Mouse (Mus musculus) midbrain, embryonic 15.5 days (tissue): ENCODE measurements around the gene Sh3gl2. TPM values are rescaled to one million over a fixed set of nuclear protein-coding genes. Genes with fewer than 3 reads are reported as not detected.

Experiments
- ATAC-seq: fragments of 200-750 bp; cut with Nextera tagmentation; replicated peaks from 2 replicates; pipeline ENCODE4 v1.8.0; 2017; ENCODE audit warnings: moderate TSS enrichment
- H3K27ac ChIP-seq: fragments of 300-500 bp; sonication (generic); 2 replicates; pipeline ENCODE4 v1.5.1; 2015; ENCODE audit warnings: mild to moderate bottlenecking, inconsistent platforms
- H3K27me3 ChIP-seq: fragments of 300-500 bp; sonication (generic); replicated peaks from 2 replicates; pipeline ENCODE4 v1.6.1; 2015; ENCODE audit warnings: inconsistent platforms
- H3K36me3 ChIP-seq: fragments of 300-500 bp; sonication (generic); replicated peaks from 2 replicates; pipeline ENCODE4 v1.6.1; 2015; ENCODE audit warnings: inconsistent platforms
- H3K4me1 ChIP-seq: fragments of 300-500 bp; sonication (generic); 2 replicates; pipeline ENCODE4 v1.6.1; 2015; ENCODE audit warnings: inconsistent platforms
- H3K4me2 ChIP-seq: fragments of 300-500 bp; sonication (generic); 2 replicates; pipeline ENCODE4 v1.6.1; 2015; ENCODE audit warnings: inconsistent platforms, mild to moderate bottlenecking, moderate library complexity
- H3K4me3 ChIP-seq: fragments of 300-500 bp; sonication (generic); 2 replicates; pipeline ENCODE4 v1.5.1; 2015; ENCODE audit warnings: mild to moderate bottlenecking, inconsistent platforms
- H3K9ac ChIP-seq: fragments of 300-500 bp; sonication (generic); 2 replicates; pipeline ENCODE4 v1.6.1; 2015; ENCODE audit warnings: mild to moderate bottlenecking, inconsistent platforms
- H3K9me3 ChIP-seq: fragments of 300-500 bp; sonication (generic); 2 replicates; pipeline ENCODE4 v1.6.1; 2016; ENCODE audit warnings: inconsistent platforms
- WGBS: fragments of 180-500 bp; shearing (Covaris S2); methylation state at CpG from one replicate; pipeline ENCODE4 v1.1.7; 2015; ENCODE audit warnings: mixed read lengths; 5-methylcytosine and 5-hydroxymethylcytosine counted together
- polyA plus RNA-seq: library from polyadenylated mRNA; unstranded; fragments of >200 nt; fragmentation: Nextera tagmentation; extraction: Ambion mirVana; gene quantifications from 2 replicates; pipeline ENCODE4 v1.2.1, GENCODE M21; 2015

The Sh3gl2 gene
- polyA plus RNA-seq, 1 experiment from 2014 or later = 86.1 TPM

GRCm38 (mm10) chr4:85206675-85207400, 1.9 kb downstream of the Sh3gl2 start:
- Histone ChIP-seq H3K9me3 (no peaks in the 10 kb centered on the region), H3K4me3 (no peak overlapping the region), H3K27me3 (peaks cover 11% of the 10 kb centered on the region), H3K4me1 (peaks cover 12% of the 10 kb centered on the region; the same call in 1 of the 2 replicates), H3K27ac (no peak overlapping the region), H3K9ac (no peak overlapping the region), H3K4me2 (0 out of 2 replicates have a peak overlapping the region, but pooled peaks have one; percentile 21), H3K36me3 (no peaks in the 10 kb centered on the region)
- no peak for ATAC-seq
- 58% methylated on average over 3 of the region's 3 CpGs for whole genome bisulfite sequencing

GRCm38 (mm10) chr4:85207515-85207914, 2.6 kb downstream of the Sh3gl2 start:
- no peak for ATAC-seq
- Histone ChIP-seq H3K9me3 (no peaks in the 10 kb centered on the region), H3K4me2 (no peak overlapping the region), H3K27ac (no peak overlapping the region), H3K36me3 (no peaks in the 10 kb centered on the region), H3K4me3 (no peak overlapping the region), H3K4me1 (peaks cover 12% of the 10 kb centered on the region; the same call in 1 of the 2 replicates), H3K27me3 (peaks cover 11% of the 10 kb centered on the region), H3K9ac (no peak overlapping the region)
- WGBS = 93% methylated on average over 9 of the region's 9 CpGs

DNA sequence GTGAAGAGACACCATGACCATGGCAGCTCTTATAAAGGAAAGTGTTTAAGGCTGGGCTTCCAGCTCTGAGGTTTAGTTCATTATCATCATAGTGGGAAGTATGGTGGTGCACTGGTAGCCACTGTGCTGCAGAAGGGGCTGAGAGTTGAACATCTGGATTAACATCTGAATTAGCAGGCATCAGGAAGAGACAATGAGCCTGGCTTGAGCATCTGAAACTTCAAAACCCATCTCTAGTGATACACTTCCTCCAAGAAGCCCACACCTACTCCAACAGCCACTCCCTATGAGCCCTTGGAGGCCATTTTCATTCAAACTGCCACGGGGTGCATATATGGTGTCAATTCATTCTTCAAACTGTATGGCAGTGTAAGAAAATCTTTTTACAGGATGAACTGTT, 3.6 kb downstream of the Sh3gl2 start:
- no peak overlapping the region for H3K4me3 ChIP-seq
- H3K9me3 ChIP-seq = no peaks in the 10 kb centered on the region
- no peaks in the 10 kb centered on the region for H3K36me3 ChIP-seq
- no peak for ATAC-seq
- H3K27me3 ChIP-seq = peaks cover 7% of the 10 kb centered on the region
- peaks cover 12% of the 10 kb centered on the region; the same call in 1 of the 2 replicates for H3K4me1 ChIP-seq
- H3K4me2 ChIP-seq = no peak overlapping the region
- 83% methylated on average over 1 of the region's 1 CpGs for WGBS
- H3K27ac ChIP-seq = no peak overlapping the region
- H3K9ac ChIP-seq = no peak overlapping the region

GRCm38 (mm10) chr4:85210953-85211352, 6.0 kb downstream of the Sh3gl2 start:
- Histone ChIP-seq H3K27ac (no peak overlapping the region), H3K4me1 (peaks cover 7% of the 10 kb centered on the region; the same call in 1 of the 2 replicates), H3K36me3 (no peaks in the 10 kb centered on the region), H3K27me3 (no peaks in the 10 kb centered on the region), H3K4me3 (no peak overlapping the region), H3K4me2 (no peak overlapping the region), H3K9ac (no peak overlapping the region), H3K9me3 (no peaks in the 10 kb centered on the region)
- no peak for ATAC-seq
- WGBS = 86% methylated on average over 3 of the region's 3 CpGs

GRCm38 (mm10) chr4:85217003-85217402, 12.1 kb downstream of the Sh3gl2 start:
- WGBS = 85% methylated on average over 4 of the region's 4 CpGs
- H3K4me2 ChIP-seq = no peak overlapping the region
- no peaks in the 10 kb centered on the region for H3K27me3 ChIP-seq
- H3K27ac ChIP-seq = no peak overlapping the region
- no peak for ATAC-seq
- H3K9ac ChIP-seq = no peak overlapping the region
- H3K9me3 ChIP-seq = no peaks in the 10 kb centered on the region
- H3K4me3 ChIP-seq = no peak overlapping the region
- no peaks in the 10 kb centered on the region for H3K4me1 ChIP-seq
- H3K36me3 ChIP-seq = no peaks in the 10 kb centered on the region

DNA sequence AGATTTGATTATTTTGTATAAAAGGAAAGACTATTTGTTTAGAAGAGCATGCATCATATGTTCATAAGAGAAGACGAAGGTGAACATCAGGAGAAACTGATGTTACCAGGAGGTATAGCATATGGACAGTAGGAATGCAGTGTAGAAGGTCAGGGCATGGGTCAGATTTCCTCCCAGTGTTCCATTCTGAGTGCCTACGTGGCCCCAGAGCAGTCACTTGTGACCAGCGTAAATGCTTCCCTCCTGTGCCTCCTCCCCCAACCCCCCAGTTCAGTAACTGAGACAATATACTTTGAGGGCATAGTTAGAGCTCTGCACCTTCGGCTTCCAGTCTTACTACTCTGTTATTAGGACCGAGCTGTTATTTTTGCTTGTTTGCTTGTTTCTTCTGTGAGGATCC, 17.8 kb downstream of the Sh3gl2 start:
- ATAC-seq = no peak

GRCm38 (mm10) chr4:85226731-85227130, 21.8 kb downstream of the Sh3gl2 start:
- Histone ChIP-seq H3K4me2 (no peak overlapping the region), H3K4me1 (0 out of 2 replicates have a peak, but pooled peaks cover 2% of the 10 kb centered on the region), H3K4me3 (no peak overlapping the region), H3K9ac (no peak overlapping the region), H3K27ac (no peak overlapping the region), H3K9me3 (no peaks in the 10 kb centered on the region), H3K27me3 (no peaks in the 10 kb centered on the region), H3K36me3 (no peaks in the 10 kb centered on the region)
- no peak for ATAC-seq
- WGBS = 82% methylated on average over 5 of the region's 5 CpGs

More for the DNA sequence above, 17.8 kb downstream of the Sh3gl2 start:
- WGBS = 72% methylated on average over 5 of the region's 5 CpGs
- Histone ChIP-seq H3K4me1 (no peaks in the 10 kb centered on the region), H3K4me3 (no peak overlapping the region), H3K4me2 (no peak overlapping the region), H3K27me3 (no peaks in the 10 kb centered on the region), H3K27ac (no peak overlapping the region), H3K9me3 (no peaks in the 10 kb centered on the region), H3K36me3 (no peaks in the 10 kb centered on the region), H3K9ac (no peak overlapping the region)

- H3K9ac ChIP-seq = no peak overlapping the region
- no peak overlapping the region for H3K4me3 ChIP-seq
- H3K9me3 ChIP-seq = no peaks in the 10 kb centered on the region
- H3K36me3 ChIP-seq = no peaks in the 10 kb centered on the region
- no peak for ATAC-seq
- 69% methylated on average over 9 of the region's 9 CpGs for WGBS
- no peak overlapping the region for H3K4me2 ChIP-seq
- no peak overlapping the region for H3K27ac ChIP-seq
- H3K27me3 ChIP-seq = no peaks in the 10 kb centered on the region
- peaks cover 6% of the 10 kb centered on the region for H3K4me1 ChIP-seq
Measured at GRCm38 (mm10) chr4:85227664-85228588, 23.0 kb downstream of the Sh3gl2 start.

DNA sequence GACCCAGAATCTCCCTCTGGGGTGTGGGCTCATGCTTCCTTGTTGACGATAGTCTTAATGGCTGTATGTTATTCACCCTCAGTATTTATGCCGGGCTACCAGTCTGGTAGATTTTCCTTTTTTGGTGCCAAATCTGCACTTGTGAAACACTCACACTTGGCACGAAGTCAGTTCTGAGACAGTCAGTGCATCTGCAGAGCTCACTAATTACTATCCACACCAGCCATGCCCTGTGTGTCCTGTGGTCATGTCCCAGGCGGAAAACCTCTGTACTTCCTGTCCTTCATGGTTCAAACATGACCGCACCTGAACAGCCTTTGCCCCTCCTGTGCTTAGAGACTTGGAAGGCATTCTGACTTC, 23.6 kb downstream of the Sh3gl2 start:
- WGBS = 90% methylated on average over 5 of the region's 5 CpGs
- Histone ChIP-seq H3K27ac (no peak overlapping the region), H3K9me3 (no peaks in the 10 kb centered on the region), H3K9ac (no peak overlapping the region), H3K4me2 (no peak overlapping the region), H3K36me3 (no peaks in the 10 kb centered on the region), H3K27me3 (no peaks in the 10 kb centered on the region), H3K4me3 (no peak overlapping the region), H3K4me1 (peaks cover 9% of the 10 kb centered on the region)
- no peak for ATAC-seq

- ATAC-seq = peak; percentile 88
- Histone ChIP-seq H3K4me2 (peak overlapping the region; percentile 1; the same call in 1 of the 2 replicates), H3K36me3 (no peaks in the 10 kb centered on the region), H3K9ac (no peak overlapping the region), H3K4me3 (no peak overlapping the region), H3K9me3 (no peaks in the 10 kb centered on the region), H3K27me3 (no peaks in the 10 kb centered on the region), H3K27ac (peak overlapping the region; percentile 46), H3K4me1 (peaks cover 9% of the 10 kb centered on the region)
- WGBS = 46% methylated on average over 14 of the region's 14 CpGs
Measured at GRCm38 (mm10) chr4:85232386-85233381, 27.8 kb downstream of the Sh3gl2 start.

DNA sequence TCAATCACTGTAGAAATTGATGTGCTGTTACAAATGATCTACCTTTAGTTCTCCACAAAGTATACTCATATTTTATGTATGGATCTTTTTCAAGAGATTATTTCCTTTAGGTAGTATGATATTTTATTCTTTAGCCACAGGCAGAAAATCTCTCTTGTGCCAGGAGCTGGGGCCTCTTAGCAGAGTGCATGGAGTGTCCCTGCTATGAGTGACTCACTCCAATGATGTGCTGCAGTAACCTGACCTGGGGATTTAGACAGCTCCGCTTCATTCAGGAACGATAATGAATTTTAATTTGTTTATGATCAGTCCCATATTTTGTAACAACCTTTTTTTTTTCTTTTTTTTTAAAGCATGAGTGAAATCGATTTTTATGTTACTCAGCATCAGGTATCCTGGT, 36.7 kb downstream of the Sh3gl2 start:
- no peaks in the 10 kb centered on the region for H3K4me1 ChIP-seq
- no peak overlapping the region for H3K27ac ChIP-seq
- no peaks in the 10 kb centered on the region for H3K9me3 ChIP-seq
- WGBS = 91% methylated on average over 3 of the region's 3 CpGs
- H3K36me3 ChIP-seq = no peaks in the 10 kb centered on the region
- H3K9ac ChIP-seq = no peak overlapping the region
- H3K4me3 ChIP-seq = no peak overlapping the region
- ATAC-seq = no peak
- H3K27me3 ChIP-seq = no peaks in the 10 kb centered on the region
- H3K4me2 ChIP-seq = no peak overlapping the region
